Mouse (Mus musculus) right cerebral cortex, postnatal 10 days (tissue): ENCODE measurements around the gene Gm28043.
"Not testable (repeated sequence)": the region's sequence is repeated elsewhere in the genome, so short reads cannot be mapped to it uniquely, and the experiment has no call there.

ENCODE experiments used
- DNase-seq, 2 experiments: peaks; one replicate each; pipeline ENCODE4 v3.0.0; 2021; ENCODE audit warnings: low spot score in 2 of 2

Gm28043 gene

DNA sequence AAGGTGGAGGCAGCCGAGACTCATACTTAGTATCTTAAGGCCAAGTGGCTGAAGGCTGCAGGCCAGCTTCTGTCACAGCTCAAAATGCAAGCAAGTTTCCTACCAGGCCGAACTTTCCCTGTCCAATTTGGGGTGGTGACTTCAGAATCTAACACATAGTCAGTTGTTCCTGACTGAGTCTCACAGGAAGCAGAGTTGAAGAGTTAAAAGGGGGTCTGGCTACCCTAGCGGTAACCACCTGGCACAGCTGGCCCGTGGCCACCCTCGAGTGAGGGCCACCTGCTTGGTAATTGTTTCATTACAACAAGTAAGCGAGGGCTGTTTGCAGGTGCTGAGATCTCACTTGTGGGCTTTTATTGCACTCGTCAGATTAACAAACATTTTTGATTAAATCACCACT is 97.9 kb downstream of the Gm28043 start:
- no peak for DNase-seq

GRCm38 (mm10) chr17:29713734-29714133 is 99.1 kb downstream of the Gm28043 start:
- not testable (repeated sequence) for DNase-seq

- peak; percentile 98 for DNase-seq
Observed at GRCm38 (mm10) chr17:29716732-29717445, 102.2 kb downstream of the Gm28043 start, which contains the start of gene Ccdc167. TSS of gene Ccdc167 (minus strand) at chr17:29717044.

GRCm38 (mm10) chr17:29718660-29719059 is 104.0 kb downstream of the Gm28043 start:
- no peak for DNase-seq

- no peak for DNase-seq
Observed at GRCm38 (mm10) chr17:29719628-29720575, 105.2 kb downstream of the Gm28043 start.

- no peak for DNase-seq
Observed at GRCm38 (mm10) chr17:29720755-29721365, 106.2 kb downstream of the Gm28043 start.

GRCm38 (mm10) chr17:29724610-29725009 is 109.9 kb downstream of the Gm28043 start:
- DNase-seq: peak; percentile 55 to 56

GRCm38 (mm10) chr17:29725027-29725620 is 110.4 kb downstream of the Gm28043 start:
- peak in 1 of 2 experiments; percentile 20 for DNase-seq

GRCm38 (mm10) chr17:29728082-29728481 is 113.4 kb downstream of the Gm28043 start:
- no peak for DNase-seq

DNA sequence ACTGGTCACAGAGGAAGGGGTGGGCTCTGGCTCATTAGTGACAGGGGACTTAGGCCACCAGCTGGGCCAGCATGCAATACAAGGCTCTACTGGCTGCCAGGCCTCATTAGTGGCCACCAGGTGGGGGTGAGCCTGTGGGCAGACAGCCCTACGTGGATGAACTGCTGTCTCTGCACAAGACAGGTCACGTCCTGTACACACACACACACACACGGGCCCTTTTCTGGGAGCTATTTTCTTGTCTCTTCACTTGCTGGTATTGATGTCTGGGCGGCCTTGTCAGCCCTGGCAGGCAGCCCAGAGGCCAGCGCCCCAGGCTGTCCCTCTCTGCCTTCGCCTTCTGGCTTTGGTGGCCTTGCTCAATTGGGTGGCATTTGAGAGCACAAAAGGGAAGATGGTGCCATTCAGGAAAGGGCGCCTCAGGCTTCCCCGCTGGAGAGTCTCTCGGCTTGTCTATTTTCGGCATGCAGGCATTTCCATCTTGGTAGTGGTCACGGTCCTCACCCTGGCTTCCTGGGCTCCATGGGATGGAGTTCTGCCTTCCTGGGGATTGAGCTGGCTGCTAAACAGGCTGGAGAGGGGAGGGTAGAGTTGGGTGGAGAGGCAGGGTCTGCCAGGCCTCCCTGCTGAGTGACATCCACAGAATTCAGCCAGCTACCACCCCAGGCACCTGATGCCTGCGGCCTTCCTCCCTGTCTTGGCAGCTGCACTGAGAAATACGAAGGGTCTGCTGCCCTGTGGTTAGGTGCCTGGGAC is 116.0 kb downstream of the Gm28043 start:
- DNase-seq: peak in 1 of 2 experiments; percentile 39

- DNase-seq: no peak
Observed at GRCm38 (mm10) chr17:29731266-29731952, 116.7 kb downstream of the Gm28043 start.

DNA sequence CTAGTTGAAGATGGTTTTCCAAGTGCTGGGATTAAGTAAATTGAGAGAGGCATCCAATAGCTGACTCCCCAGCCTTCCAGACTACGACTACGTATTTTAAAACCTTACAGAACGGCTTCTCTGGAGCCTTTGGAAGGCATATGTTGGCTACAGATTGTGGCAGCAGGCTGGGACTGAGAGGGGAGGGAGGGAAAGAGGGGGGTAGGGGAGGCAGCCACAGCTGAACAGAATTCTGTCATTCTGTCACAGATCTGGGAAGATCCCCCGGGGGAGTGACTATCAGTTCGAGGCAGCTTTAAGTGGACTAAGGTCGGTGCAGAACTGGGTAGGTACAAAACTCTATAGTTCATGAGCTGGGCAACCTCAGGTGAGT is 117.3 kb downstream of the Gm28043 start:
- peak; percentile 65 to 74 for DNase-seq

- DNase-seq: no peak
Observed at GRCm38 (mm10) chr17:29732522-29732921, 117.8 kb downstream of the Gm28043 start.

GRCm38 (mm10) chr17:29736448-29737014 is 121.9 kb downstream of the Gm28043 start:
- no peak for DNase-seq

GRCm38 (mm10) chr17:29737849-29738804 is 123.5 kb downstream of the Gm28043 start:
- DNase-seq: peak; percentile 77 to 82

- no peak for DNase-seq
Observed at GRCm38 (mm10) chr17:29747466-29747865, 132.8 kb downstream of the Gm28043 start.
